Mouse (Mus musculus) spleen, adult 12 weeks (tissue): ENCODE measurements around the gene Tbc1d23.
A peak's percentile ranks its signal among the peaks of the same experiment; 100 is the strongest.

Experiments used
- DNase-seq: peaks from one replicate; pipeline ENCODE4 v3.0.0; 2022; ENCODE audit warnings: low spot score

Gene Tbc1d23

GRCm38 (mm10) chr16:57162841-57163240 is 68.5 kb downstream of the Tbc1d23 start:
- no peak for DNase-seq

DNA sequence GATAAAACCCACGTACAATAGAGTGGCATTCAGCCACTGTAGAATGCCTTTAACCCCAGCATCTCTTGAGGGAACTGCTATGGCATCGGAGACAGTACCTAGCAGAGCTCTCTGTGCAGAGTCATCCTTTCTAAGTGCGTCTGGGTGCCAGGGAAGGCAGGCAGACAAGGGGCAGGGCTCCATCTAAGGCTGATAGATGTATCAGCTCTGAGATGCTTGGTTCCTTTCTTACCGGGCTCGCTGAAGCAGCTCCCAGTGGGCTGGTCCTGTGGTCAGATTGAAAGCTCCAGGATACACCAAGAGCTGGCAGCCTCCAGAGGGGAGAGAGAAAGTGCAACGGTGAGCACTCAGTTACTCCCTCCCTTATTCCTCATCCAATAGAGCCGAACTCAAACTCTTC is 71.5 kb downstream of the Tbc1d23 start:
- DNase-seq: no peak

GRCm38 (mm10) chr16:57157728-57158127 is 73.6 kb downstream of the Tbc1d23 start:
- no peak for DNase-seq

DNA sequence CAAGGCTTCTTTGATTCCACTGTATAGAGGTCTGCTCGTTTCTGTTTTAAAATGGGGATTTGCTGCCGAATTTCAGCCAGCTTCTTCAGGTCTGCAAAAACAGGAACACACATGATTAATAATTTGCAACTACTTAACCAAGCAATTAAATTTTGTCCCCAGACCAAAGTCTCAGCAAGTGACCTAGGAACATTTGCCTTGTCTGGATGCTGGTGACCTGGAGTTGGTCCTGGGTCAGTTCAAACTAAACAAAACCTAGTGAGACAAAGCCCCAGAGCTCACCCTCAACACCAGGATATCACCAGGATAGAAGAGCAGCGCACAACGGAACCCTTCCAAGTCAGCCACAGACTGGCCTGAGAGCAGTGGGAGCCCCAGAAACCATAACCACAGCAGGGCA is 74.2 kb downstream of the Tbc1d23 start:
- DNase-seq: no peak

DNA sequence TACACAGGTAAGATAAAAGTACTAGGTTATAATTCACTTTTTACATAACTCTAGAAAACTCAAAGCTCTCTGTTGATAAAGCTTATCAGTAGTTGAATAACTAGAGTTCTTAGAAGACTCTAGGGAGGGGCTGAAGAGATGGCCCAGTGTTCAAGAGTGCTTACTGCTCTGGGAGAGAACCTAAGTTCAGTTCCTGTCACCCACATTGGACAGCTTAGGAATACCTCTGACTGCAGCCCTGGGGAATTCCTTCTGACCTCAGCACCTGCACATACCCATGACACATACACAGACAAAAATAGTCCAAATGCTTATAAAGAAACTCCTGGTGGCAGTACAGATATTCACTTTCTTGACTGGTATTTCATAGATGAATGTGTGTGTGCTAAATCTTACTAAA is 75.4 kb downstream of the Tbc1d23 start:
- DNase-seq: no peak

DNA sequence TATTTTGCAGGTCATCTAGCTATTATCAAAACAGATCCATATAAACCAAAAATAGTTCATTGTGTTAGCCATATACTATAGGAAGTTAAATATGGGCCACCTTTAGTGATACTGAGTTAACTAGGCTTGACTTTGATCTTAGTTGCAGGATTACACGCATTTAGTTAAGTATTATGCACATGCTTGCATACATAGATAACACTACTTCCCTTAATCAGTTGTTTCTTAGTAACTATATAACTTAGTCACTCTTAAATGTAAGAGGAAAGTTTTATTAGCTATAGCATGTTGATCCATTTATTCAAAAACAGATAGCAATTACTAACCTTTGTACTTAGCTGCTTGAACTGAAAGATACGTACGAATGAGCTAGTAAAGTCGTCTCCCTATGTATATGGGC is 79.9 kb downstream of the Tbc1d23 start:
- DNase-seq: no peak

GRCm38 (mm10) chr16:57144741-57145140 is 86.6 kb downstream of the Tbc1d23 start:
- DNase-seq: no peak

GRCm38 (mm10) chr16:57133611-57134010 is 97.7 kb downstream of the Tbc1d23 start:
- DNase-seq: no peak

DNA sequence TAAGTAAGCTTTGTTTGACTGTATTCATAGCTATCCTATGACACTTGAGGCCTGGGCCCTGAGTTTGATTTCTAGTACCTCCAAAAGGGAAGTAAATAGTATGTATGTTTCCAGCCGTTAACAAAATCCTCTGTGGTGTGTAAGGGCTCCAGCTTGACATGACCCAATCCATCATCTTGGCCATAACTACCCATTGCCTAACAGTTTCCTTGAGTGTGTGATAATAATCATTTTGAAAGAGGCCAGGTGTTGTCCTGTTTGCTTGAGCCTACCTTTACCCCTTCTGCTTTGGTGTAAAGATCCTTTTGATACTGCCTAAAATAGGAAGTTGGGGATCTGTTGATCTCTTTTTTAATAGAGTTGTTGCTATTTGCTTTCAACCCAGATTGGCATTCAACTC is 99.0 kb downstream of the Tbc1d23 start:
- no peak for DNase-seq

- DNase-seq: no peak
Observed at GRCm38 (mm10) chr16:57131544-57131943, 99.8 kb downstream of the Tbc1d23 start.

GRCm38 (mm10) chr16:57130752-57131400 is 100.4 kb downstream of the Tbc1d23 start:
- no peak for DNase-seq

- no peak for DNase-seq
Observed at GRCm38 (mm10) chr16:57127825-57128224, 103.5 kb downstream of the Tbc1d23 start.

- no peak for DNase-seq
Observed at GRCm38 (mm10) chr16:57126268-57126667, 105.0 kb downstream of the Tbc1d23 start.

DNA sequence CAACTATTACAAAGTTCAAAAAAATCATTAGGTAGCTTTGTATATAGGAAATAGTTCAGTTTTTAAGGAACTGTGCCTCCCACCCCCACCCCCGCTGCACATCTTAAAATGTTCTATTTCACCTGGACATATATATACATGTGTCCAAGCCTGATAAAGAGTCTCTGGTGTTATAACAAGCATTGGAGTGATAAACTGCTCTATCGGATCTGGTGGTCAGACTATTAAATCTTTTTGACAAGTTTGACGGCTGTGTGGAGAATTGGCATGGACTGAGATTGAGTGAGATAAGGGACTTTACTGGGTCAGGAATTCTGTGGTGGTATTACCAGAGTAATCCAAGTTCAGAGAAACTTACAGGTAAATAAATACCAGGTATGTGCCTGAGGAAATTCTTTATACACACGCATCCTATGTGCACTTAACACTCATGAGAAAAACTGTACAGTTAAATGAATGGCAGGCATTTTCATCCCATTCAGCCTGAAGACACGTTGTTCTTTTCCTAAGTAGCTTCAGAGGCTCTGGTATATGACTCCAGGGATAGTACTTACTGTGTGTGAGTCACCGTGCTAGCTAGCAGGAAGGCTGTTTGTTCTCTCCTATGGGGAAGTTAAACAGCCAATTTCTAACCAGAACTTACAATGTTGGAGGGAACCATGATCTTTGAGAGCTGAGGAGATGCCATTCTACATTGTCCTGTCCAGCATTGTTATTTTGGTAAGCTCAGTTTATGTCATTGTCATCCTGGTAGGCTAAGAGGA is 108.4 kb downstream of the Tbc1d23 start:
- no peak for DNase-seq

DNA sequence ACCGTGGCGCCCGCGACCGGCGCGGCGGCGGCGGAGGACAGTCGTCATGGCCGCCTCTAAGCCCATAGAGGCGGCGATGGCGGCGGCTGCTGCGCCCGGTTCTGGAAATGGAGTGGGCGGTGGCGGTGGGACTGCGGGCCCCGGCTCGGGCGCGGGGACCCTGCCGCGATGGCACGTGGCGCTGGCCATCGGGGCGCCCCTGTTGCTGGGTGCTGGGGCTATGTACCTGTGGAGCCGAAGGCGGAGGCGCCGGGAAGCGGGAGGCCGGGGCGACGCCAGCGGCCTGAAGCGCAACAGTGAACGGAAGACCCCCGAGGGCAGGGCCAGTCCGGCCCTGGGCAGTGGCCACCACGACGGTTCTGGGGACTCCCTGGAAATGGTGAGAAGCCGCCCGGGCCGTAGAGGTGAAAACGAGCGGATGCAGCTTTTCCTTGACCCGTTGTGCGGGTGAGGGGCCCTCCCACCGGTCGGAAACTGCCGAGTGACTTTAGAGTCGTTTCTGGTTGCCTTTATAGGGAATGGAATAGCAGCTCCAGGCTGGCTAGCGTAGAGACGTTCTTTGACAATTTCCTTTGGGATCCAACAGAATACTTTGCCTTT is 109.4 kb downstream of the Tbc1d23 start:
- DNase-seq: no peak

DNA sequence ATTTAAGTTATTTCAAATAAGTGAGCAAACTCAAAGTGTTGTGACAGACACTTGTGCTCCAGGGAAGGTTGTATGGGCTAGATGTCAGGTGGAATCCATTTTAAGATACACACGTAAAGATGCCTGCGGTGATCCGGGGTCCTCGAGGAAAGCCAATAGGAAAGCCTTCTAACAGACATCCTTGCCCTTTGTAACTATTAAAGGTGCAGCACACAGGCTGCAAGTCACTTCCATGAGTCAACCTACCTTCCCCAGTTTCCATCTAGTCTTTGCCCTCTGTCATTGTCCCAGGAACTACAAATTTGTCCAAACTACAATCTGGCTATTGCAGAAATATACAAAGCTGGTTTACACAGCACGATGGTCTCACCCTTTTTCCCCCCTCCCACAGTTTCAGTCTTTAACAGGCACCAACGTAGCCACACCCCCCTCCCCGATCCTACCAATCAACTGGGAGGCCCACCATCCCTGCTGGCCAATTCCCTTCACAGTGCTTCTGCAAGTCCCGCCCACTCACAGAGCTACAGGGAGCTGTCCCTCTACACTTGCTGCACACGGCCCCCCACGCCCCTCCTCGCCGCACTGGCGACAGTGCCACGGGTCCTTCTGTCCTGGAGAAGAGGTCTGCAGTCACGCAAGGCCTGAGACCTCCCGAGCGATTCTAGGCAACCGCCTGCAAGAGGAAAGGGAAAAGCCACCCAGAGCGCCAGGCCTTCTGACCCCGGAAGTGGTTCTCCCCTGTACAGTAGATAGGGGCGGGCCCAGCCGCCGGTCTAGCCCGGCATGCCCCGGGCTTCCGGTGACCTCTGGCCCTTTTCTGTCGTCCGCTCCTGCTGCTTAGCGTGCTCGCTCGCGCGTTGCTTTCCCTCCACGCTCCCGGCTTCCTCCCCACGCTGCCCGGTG is 110.1 kb downstream of the Tbc1d23 start, which contains the start of gene Tomm70a:
Tomm70a (plus strand) TSS at position 791 of the 903 bp plus-strand sequence.
- DNase-seq: peak; percentile 89
